Mouse (Mus musculus): ENCODE measurements at regions not wholly inside any gene's neighbourhood (a gene's known extent, or its start where the extent isn't known, plus 50 kb on each side); places are given as distances from the start of the nearest gene placed in this dataset.

DNA sequence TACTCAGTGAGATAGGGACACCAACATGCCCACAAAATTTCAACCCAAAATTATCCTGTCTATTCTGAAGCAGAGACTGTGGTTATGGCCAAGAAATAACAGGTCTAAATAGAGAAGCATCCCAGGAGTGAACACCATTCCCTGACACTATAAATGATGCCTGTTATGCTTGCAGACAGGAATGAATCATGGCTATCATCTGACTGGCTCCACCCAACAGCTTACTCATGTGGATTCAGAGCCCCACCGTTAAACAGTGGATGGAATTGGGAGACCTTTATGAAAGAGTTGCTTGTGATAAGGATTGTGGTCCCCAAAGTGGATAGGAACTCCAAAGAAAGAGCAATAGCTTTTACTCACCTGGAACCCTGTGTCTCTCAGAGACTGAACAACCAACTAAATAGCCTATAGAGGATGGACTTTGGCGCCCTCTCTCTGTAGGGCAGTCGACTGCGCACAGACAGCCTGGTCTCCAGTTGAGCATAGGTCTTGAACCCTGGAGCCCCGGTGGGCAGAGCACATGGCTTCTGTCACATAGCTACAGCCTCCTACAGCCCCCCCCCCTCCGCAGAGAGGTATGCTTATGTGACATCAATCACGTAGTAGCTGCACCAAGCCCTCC is 1101.3 kb upstream of the Zeb2 start:
- TF ChIP-seq CTCF (IDR thresholded peaks at IDR 0.05) (peak; percentile 10; the same call in 1 of the 2 replicates), EP300 (IDR thresholded peaks at IDR 0.05) (no peak)

All from lung, postnatal 0 days (tissue).